Mouse (Mus musculus): ENCODE measurements around the gene Igdcc3.

DNA sequence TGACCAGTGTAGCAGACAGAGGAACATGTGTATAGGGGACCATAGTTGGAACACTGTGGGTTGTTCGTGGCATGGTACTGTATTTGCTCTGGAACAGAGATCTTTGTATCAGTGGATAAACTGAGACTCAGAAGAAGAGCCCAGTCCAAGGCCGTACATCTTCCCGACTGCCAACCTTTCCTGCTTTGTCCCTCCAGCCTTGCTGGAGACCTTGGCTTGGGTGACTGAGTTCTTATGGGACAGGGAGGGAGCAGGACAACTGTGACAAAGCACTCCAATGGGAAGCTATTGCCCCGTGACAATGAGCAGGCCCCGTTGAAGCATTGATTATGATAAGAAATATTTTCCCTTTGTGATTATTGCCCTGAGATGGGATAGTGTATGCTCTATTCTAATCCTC is 29.3 kb upstream of the Igdcc3 start:
- TF ChIP-seq CTCF (IDR thresholded peaks at IDR 0.05): no peak
- no peak for TF ChIP-seq EP300 (IDR thresholded peaks at IDR 0.05)

Measured in lung, postnatal 0 days (tissue).